Mouse (Mus musculus): ENCODE measurements around the gene Plod1. TPM values are rescaled to one million over a fixed set of nuclear protein-coding genes. Genes with fewer than 3 reads are reported as not detected.
"Not testable (repeated sequence)": the region's sequence is repeated elsewhere in the genome, so short reads cannot be mapped to it uniquely, and the experiment has no call there.

Gene Plod1
- polyA plus RNA-seq, 1 experiment from 2014 or later, result 40.0 TPM

GRCm38 (mm10) chr4:147867563-147868449, 68.8 kb downstream of the Plod1 start:
- peak overlapping the region; percentile 76 for H3K4me2 ChIP-seq
- peaks cover 45% of the 10 kb centered on the region for H3K36me3 ChIP-seq (ENCODE audit: insufficient read depth)
- peak; percentile 4 for DNase-seq
- no peaks in the 10 kb centered on the region for H3K9me3 ChIP-seq (ENCODE audit: low read depth, low read length)
- no peak; the same call in 1 of the 2 replicates for ATAC-seq (ENCODE audit: insufficient read depth)
- peak overlapping the region; percentile 76 for H3K27ac ChIP-seq (ENCODE audit: low read depth)
- 0 out of 2 replicates have a peak, but pooled peaks cover 4% of the 10 kb centered on the region for H3K4me1 ChIP-seq (ENCODE audit: insufficient read depth)
- WGBS, result 3% methylated on average over 22 of the region's 22 CpGs
- no peak for TF ChIP-seq CTCF (IDR thresholded peaks at IDR 0.05; ENCODE audit: low read depth)
- H3K27me3 ChIP-seq (ENCODE audit: insufficient read depth, low read length), result no peaks in the 10 kb centered on the region
- peak overlapping the region; percentile 74 for H3K9ac ChIP-seq
- H3K4me3 ChIP-seq (ENCODE audit: low read depth, low read length), result peak overlapping the region; percentile 74

- H3K4me2 ChIP-seq; H3K27ac ChIP-seq (ENCODE audit: low read depth); H3K4me3 ChIP-seq (ENCODE audit: low read depth, low read length); H3K27me3 ChIP-seq (ENCODE audit: insufficient read depth, low read length); H3K9ac ChIP-seq; H3K4me1 ChIP-seq (ENCODE audit: insufficient read depth); ATAC-seq (ENCODE audit: insufficient read depth); H3K9me3 ChIP-seq (ENCODE audit: low read depth, low read length): not testable (repeated sequence)
- H3K36me3 ChIP-seq (ENCODE audit: insufficient read depth), result peaks cover 45% of the 10 kb centered on the region
- DNase-seq, result peak; percentile 7
- WGBS, result 47% methylated on average over 3 of the region's 3 CpGs
Measured at GRCm38 (mm10) chr4:147866793-147867192, 69.8 kb downstream of the Plod1 start.

- Histone ChIP-seq H3K9ac (no peak overlapping the region), H3K9me3 (ENCODE audit: low read depth, low read length) (no peaks in the 10 kb centered on the region), H3K36me3 (ENCODE audit: insufficient read depth) (peaks cover 47% of the 10 kb centered on the region), H3K27me3 (ENCODE audit: insufficient read depth, low read length) (no peaks in the 10 kb centered on the region), H3K27ac (ENCODE audit: low read depth) (no peak overlapping the region), H3K4me3 (ENCODE audit: low read depth, low read length) (no peak overlapping the region), H3K4me1 (ENCODE audit: insufficient read depth) (0 out of 2 replicates have a peak, but pooled peaks cover 4% of the 10 kb centered on the region), H3K4me2 (no peak overlapping the region)
- no peak for TF ChIP-seq CTCF (IDR thresholded peaks at IDR 0.05; ENCODE audit: low read depth)
- DNase-seq, result no peak
- no peak for ATAC-seq (ENCODE audit: insufficient read depth)
- 92% methylated on average over 9 of the region's 9 CpGs for WGBS
Measured at GRCm38 (mm10) chr4:147866056-147866455, 70.5 kb downstream of the Plod1 start.

- Histone ChIP-seq H3K4me2 (no peak overlapping the region), H3K36me3 (ENCODE audit: insufficient read depth) (peaks cover 50% of the 10 kb centered on the region), H3K9ac (no peak overlapping the region), H3K27me3 (ENCODE audit: insufficient read depth, low read length) (no peaks in the 10 kb centered on the region), H3K4me3 (ENCODE audit: low read depth, low read length) (no peak overlapping the region), H3K4me1 (ENCODE audit: insufficient read depth) (0 out of 2 replicates have a peak, but pooled peaks cover 4% of the 10 kb centered on the region), H3K27ac (ENCODE audit: low read depth) (no peak overlapping the region), H3K9me3 (ENCODE audit: low read depth, low read length) (no peaks in the 10 kb centered on the region)
- DNase-seq (no peak), ATAC-seq (ENCODE audit: insufficient read depth) (no peak)
- 95% methylated on average over 6 of the region's 6 CpGs for WGBS
- TF ChIP-seq CTCF (IDR thresholded peaks at IDR 0.05; ENCODE audit: low read depth), result no peak
Measured at GRCm38 (mm10) chr4:147865651-147866050, 70.9 kb downstream of the Plod1 start.

GRCm38 (mm10) chr4:147862051-147862450, 74.5 kb downstream of the Plod1 start:
- H3K9ac ChIP-seq, result no peak overlapping the region
- TF ChIP-seq CTCF (IDR thresholded peaks at IDR 0.05; ENCODE audit: low read depth), result no peak
- peaks cover 58% of the 10 kb centered on the region for H3K36me3 ChIP-seq (ENCODE audit: insufficient read depth)
- no peaks in the 10 kb centered on the region for H3K9me3 ChIP-seq (ENCODE audit: low read depth, low read length)
- H3K4me3 ChIP-seq (ENCODE audit: low read depth, low read length), result no peak overlapping the region
- H3K27ac ChIP-seq (ENCODE audit: low read depth), result no peak overlapping the region
- no peaks in the 10 kb centered on the region for H3K27me3 ChIP-seq (ENCODE audit: insufficient read depth, low read length)
- no peak for DNase-seq
- ATAC-seq (ENCODE audit: insufficient read depth), result no peak
- no peaks in the 10 kb centered on the region for H3K4me1 ChIP-seq (ENCODE audit: insufficient read depth)
- no peak overlapping the region for H3K4me2 ChIP-seq
- WGBS, result 92% methylated on average over 3 of the region's 3 CpGs

Other genes starting within 250 kb of the Plod1 start
- not detected in 2 replicates for gene Zfp534, start 234.2 kb downstream of the Plod1 start, polyA plus RNA-seq (2014; fragmentation: Nextera tagmentation; extraction: Ambion mirVana)
- 6.9 and 8.6 TPM in 2 replicates for gene Zfp984, start 127.0 kb downstream of the Plod1 start, polyA plus RNA-seq (2014; fragmentation: Nextera tagmentation; extraction: Ambion mirVana)
- gene Zfp933, start 88.4 kb downstream of the Plod1 start, polyA plus RNA-seq (2014; fragmentation: Nextera tagmentation; extraction: Ambion mirVana), result 4.5 and 6.6 TPM in 2 replicates
- 32.7 and 39.1 TPM in 2 replicates for gene Miip, start 68.0 kb downstream of the Plod1 start, polyA plus RNA-seq (2014; fragmentation: Nextera tagmentation; extraction: Ambion mirVana)
- gene Fv1, start 67.8 kb downstream of the Plod1 start, polyA plus RNA-seq (2014; fragmentation: Nextera tagmentation; extraction: Ambion mirVana), result 9.5 and 11.5 TPM in 2 replicates
- gene Mfn2, start 32.1 kb downstream of the Plod1 start, polyA plus RNA-seq (2014; fragmentation: Nextera tagmentation; extraction: Ambion mirVana), result 31.7 and 32.6 TPM in 2 replicates
- gene 2510039O18Rik, start 4.1 kb upstream of the Plod1 start, polyA plus RNA-seq (2014; fragmentation: Nextera tagmentation; extraction: Ambion mirVana), result 20.2 and 22.5 TPM in 2 replicates
- not detected in 2 replicates for gene Nppb, start 49.0 kb upstream of the Plod1 start, polyA plus RNA-seq (2014; fragmentation: Nextera tagmentation; extraction: Ambion mirVana)
- 17.4 TPM in 1 of 2 replicates, not detected in the other for gene Nppa, start 64.0 kb upstream of the Plod1 start, polyA plus RNA-seq (2014; fragmentation: Nextera tagmentation; extraction: Ambion mirVana)
- 3.6 and 4.2 TPM in 2 replicates for gene Clcn6, start 102.1 kb upstream of the Plod1 start, polyA plus RNA-seq (2014; fragmentation: Nextera tagmentation; extraction: Ambion mirVana)
- 18.7 and 20.4 TPM in 2 replicates for gene Mthfr, start 102.3 kb upstream of the Plod1 start, polyA plus RNA-seq (2014; fragmentation: Nextera tagmentation; extraction: Ambion mirVana)
- gene Agtrap, start 151.3 kb upstream of the Plod1 start, polyA plus RNA-seq (2014; fragmentation: Nextera tagmentation; extraction: Ambion mirVana), result 11.6 and 14.2 TPM in 2 replicates
- 60.2 and 61.1 TPM in 2 replicates for gene Mad2l2, start 193.6 kb upstream of the Plod1 start, polyA plus RNA-seq (2014; fragmentation: Nextera tagmentation; extraction: Ambion mirVana)
- gene Draxin, start 193.9 kb upstream of the Plod1 start, polyA plus RNA-seq (2014; fragmentation: Nextera tagmentation; extraction: Ambion mirVana), result not detected in 2 replicates
- gene Fbxo6, start 215.4 kb upstream of the Plod1 start, polyA plus RNA-seq (2014; fragmentation: Nextera tagmentation; extraction: Ambion mirVana), result 10.8 and 12.3 TPM in 2 replicates
- 9.3 and 11.0 TPM in 2 replicates for gene Fbxo44, start 223.7 kb upstream of the Plod1 start, polyA plus RNA-seq (2014; fragmentation: Nextera tagmentation; extraction: Ambion mirVana)
- gene Fbxo2, start 223.9 kb upstream of the Plod1 start, polyA plus RNA-seq (2014; fragmentation: Nextera tagmentation; extraction: Ambion mirVana), result 0.72 and 1.1 TPM in 2 replicates

Data from lung, embryonic 14.5 days (tissue).